Mouse (Mus musculus): Measurements from ENCODE around the gene Arhgef28.

- TF ChIP-seq CTCF (IDR thresholded peaks at IDR 0.05; ENCODE audit: control insufficient read depth, insufficient read depth, insufficient read length) (no peak), USF1 (IDR thresholded peaks at IDR 0.05; ENCODE audit: low read depth) (no peak), FOSL1 (IDR thresholded peaks at IDR 0.05; ENCODE audit: insufficient read depth, low read length, poor library complexity, severe bottlenecking) (no peak)
Measured at GRCm38 (mm10) chr13:97960142-97960541, 246.1 kb downstream of the Arhgef28 start.

All from C2C12 (cell line).